Mouse (Mus musculus) heart, postnatal 0 days (tissue): Measurements from ENCODE around the gene Rbp4.

Source experiments
- CTCF ChIP-seq: IDR thresholded peaks from 2 replicates; pipeline ENCODE4 v1.5.1; 2016; ENCODE audit warnings: antibody characterized with exemption, control low read depth, low read depth
- EP300 ChIP-seq: IDR thresholded peaks from 2 replicates; pipeline ENCODE4 v1.6.1; 2016; ENCODE audit warnings: antibody characterized with exemption, low read depth

DNA sequence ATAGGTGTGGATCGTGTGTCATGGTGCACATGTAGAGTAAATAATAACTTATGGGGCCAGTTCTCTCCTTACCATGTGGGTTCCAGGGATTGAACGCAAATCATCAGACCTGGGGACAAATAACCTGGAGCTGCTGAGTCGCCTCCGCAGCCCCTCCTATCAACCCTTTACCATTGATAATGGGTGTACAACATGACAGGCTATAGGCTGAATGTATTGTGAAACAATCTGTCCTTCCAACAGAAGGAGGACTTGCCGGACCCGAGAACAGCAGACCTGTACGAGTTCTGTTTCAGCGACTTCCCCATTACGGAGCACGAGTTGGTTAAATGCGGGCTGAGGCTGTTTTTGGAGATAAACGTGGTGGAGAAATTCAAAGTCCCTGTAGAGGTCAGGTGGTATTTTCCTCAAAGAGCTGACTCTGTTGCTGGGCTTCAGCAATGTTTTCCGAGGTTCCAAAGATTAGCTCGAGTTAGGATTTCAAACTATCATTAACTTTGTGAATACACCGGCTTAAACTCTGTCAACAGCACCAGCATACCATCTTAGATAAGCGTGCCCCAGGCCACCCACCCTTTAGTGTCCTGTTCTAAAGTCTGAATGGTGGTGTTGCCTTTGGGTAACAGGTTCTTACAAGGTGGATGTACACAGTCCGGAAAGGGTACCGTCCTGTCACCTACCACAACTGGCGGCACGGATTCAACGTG is 36.7 kb upstream of the Rbp4 start:
- no peak for TF ChIP-seq EP300
- TF ChIP-seq CTCF, result no peak
